In the genomic region with DNA sequence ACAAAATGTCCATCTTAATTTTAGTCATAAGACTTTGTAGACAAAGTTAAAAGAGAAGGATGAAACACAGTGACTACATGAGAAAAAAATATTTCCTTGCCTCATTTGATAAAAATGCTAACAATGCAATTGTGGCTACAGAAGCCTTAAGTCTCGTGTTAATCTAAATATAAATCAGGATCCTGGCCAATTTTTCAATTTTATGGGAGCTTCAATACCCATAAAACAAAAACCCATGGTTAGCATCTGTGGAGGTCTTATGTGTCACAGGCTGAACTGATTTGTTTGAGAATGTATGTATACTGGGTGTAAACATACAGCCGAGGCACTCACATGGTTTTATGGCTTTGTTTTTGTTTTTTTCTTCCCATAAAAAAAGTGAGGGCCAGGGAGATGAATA, we compare ENCODE assay signal across 8 mouse cellular contexts. TPM values are rescaled to one million over a fixed set of nuclear protein-coding genes. Genes with fewer than 3 reads are reported as not detected.
A peak's percentile ranks its signal among the peaks of the same experiment; 100 is the strongest.
DNase-seq lines count a peak whose midpoint lies in the region; ATAC-seq and TF ChIP-seq lines count a peak whose summit lies in the region.

No protein-coding gene starts in this region.

- H3K36me3 ChIP-seq in kidney, postnatal 0 days (ENCODE audit: insufficient read depth, low read length) = 0 out of 2 replicates have a peak, but pooled peaks cover 8% of the 10 kb centered on the region
- H3K36me3 ChIP-seq in embryonic facial prominence, embryonic 10.5 days (replicated peaks) = no peaks in the 10 kb centered on the region
- no peaks in the 10 kb centered on the region for H3K36me3 ChIP-seq in intestine, embryonic 15.5 days
- peaks cover 1% of the 10 kb centered on the region; the same call in 1 of the 2 replicates for H3K36me3 ChIP-seq in neural tube, embryonic 13.5 days

- ATAC-seq in kidney, postnatal 0 days (replicated peaks; ENCODE audit: low FRiP score, low read depth) = no peak
- ATAC-seq in intestine, embryonic 15.5 days = 0 out of 2 replicates have a peak, but pooled peaks have one; percentile 0
- peak; percentile 8 for ATAC-seq in neural tube, embryonic 13.5 days (ENCODE audit: low read depth)

- peak overlapping the region; percentile 84 for H3K4me3 ChIP-seq in kidney, postnatal 0 days (replicated peaks; ENCODE audit: low read depth, low read length)
- H3K4me3 ChIP-seq in embryonic facial prominence, embryonic 10.5 days = peak overlapping the region; percentile 87
- H3K4me3 ChIP-seq in intestine, embryonic 15.5 days (replicated peaks) = peak overlapping the region; percentile 89
- peak overlapping the region; percentile 88 for H3K4me3 ChIP-seq in neural tube, embryonic 13.5 days

- WGBS in kidney, postnatal 0 days = 1% methylated on average over 2 of the region's 2 CpGs
- 48% methylated on average over 2 of the region's 2 CpGs for WGBS in embryonic facial prominence, embryonic 10.5 days
- WGBS in intestine, embryonic 15.5 days = 6% methylated on average over 2 of the region's 2 CpGs
- 18% methylated on average over 2 of the region's 2 CpGs for WGBS in neural tube, embryonic 13.5 days

- no peak for TF ChIP-seq CTCF in kidney, postnatal 0 days (IDR thresholded peaks at IDR 0.05; ENCODE audit: low read depth)

- peak overlapping the region; percentile 92 for H3K9ac ChIP-seq in kidney, postnatal 0 days (ENCODE audit: low read depth, low read length)
- H3K9ac ChIP-seq in intestine, embryonic 15.5 days = peak overlapping the region; percentile 59
- peak overlapping the region; percentile 95 for H3K9ac ChIP-seq in neural tube, embryonic 13.5 days

- H3K4me1 ChIP-seq in kidney, postnatal 0 days (replicated peaks; ENCODE audit: insufficient read depth, low read length) = no peaks in the 10 kb centered on the region
- peaks cover 15% of the 10 kb centered on the region for H3K4me1 ChIP-seq in embryonic facial prominence, embryonic 10.5 days
- H3K4me1 ChIP-seq in intestine, embryonic 15.5 days (replicated peaks) = peaks cover 10% of the 10 kb centered on the region
- peaks cover 18% of the 10 kb centered on the region for H3K4me1 ChIP-seq in neural tube, embryonic 13.5 days (replicated peaks)

- peak overlapping the region; percentile 98 for H3K27ac ChIP-seq in kidney, postnatal 0 days
- H3K27ac ChIP-seq in embryonic facial prominence, embryonic 10.5 days (replicated peaks) = peak overlapping the region; percentile 90
- H3K27ac ChIP-seq in intestine, embryonic 15.5 days = peak overlapping the region; percentile 97
- peak overlapping the region; percentile 90 for H3K27ac ChIP-seq in neural tube, embryonic 13.5 days (replicated peaks)

- H3K9me3 ChIP-seq in kidney, postnatal 0 days (replicated peaks; ENCODE audit: low read length) = no peaks in the 10 kb centered on the region
- no peaks in the 10 kb centered on the region for H3K9me3 ChIP-seq in embryonic facial prominence, embryonic 10.5 days
- no peaks in the 10 kb centered on the region for H3K9me3 ChIP-seq in intestine, embryonic 15.5 days
- no peaks in the 10 kb centered on the region for H3K9me3 ChIP-seq in neural tube, embryonic 13.5 days

- no peaks in the 10 kb centered on the region for H3K27me3 ChIP-seq in kidney, postnatal 0 days (ENCODE audit: insufficient read depth, low read length)
- no peaks in the 10 kb centered on the region for H3K27me3 ChIP-seq in embryonic facial prominence, embryonic 10.5 days (replicated peaks; ENCODE audit: low read depth, poor library complexity, severe bottlenecking)
- H3K27me3 ChIP-seq in intestine, embryonic 15.5 days (replicated peaks) = no peaks in the 10 kb centered on the region
- H3K27me3 ChIP-seq in neural tube, embryonic 13.5 days = no peaks in the 10 kb centered on the region

- peak; percentile 57 for DNase-seq in kidney, postnatal 0 days (ENCODE audit: low spot score)
- no peak for DNase-seq in kidney, postnatal 25 days
- no peak for DNase-seq in embryonic facial prominence, embryonic 10.5 days (ENCODE audit: low spot score)
- no peak for DNase-seq in urinary bladder, postnatal 36 days (ENCODE audit: low spot score in 2 of 2)
- no peak for DNase-seq in adrenal gland, postnatal 36 days
- no peak for DNase-seq in urinary bladder, postnatal 4 days (ENCODE audit: low spot score in 2 of 2)

- H3K4me2 ChIP-seq in kidney, postnatal 0 days (ENCODE audit: low read length) = peak overlapping the region; percentile 67
- peak overlapping the region; percentile 72 for H3K4me2 ChIP-seq in intestine, embryonic 15.5 days (replicated peaks)
- peak overlapping the region; percentile 72 for H3K4me2 ChIP-seq in neural tube, embryonic 13.5 days

RNA-seq across cellular contexts. Expression of a gene that starts 0.7 kb away (rescaled TPM):
- polyA plus RNA-seq in kidney, postnatal 0 days (2015; fragmentation: Nextera tagmentation; extraction: Ambion mirVana) = 69.5 and 73.6 TPM in 2 replicates
- polyA plus RNA-seq in embryonic facial prominence, embryonic 10.5 days (2016; fragmentation: Nextera tagmentation; extraction: Ambion mirVana) = 21.4 and 21.7 TPM in 2 replicates
- 54.5 and 56.1 TPM in 2 replicates for polyA plus RNA-seq in intestine, embryonic 15.5 days (2015; fragmentation: Nextera tagmentation; extraction: Ambion mirVana)
- 26.1 and 30.2 TPM in 2 replicates for polyA plus RNA-seq in neural tube, embryonic 13.5 days (2015; fragmentation: Nextera tagmentation; extraction: Ambion mirVana)
- 10 to 100 TPM; 39.5 to 48.8 TPM for total RNA-seq in adrenal gland, postnatal 36 days (2021)
